Mouse (Mus musculus): ENCODE measurements around the gene 3425401B19Rik. TPM values are rescaled to one million over a fixed set of nuclear protein-coding genes. Genes with fewer than 3 reads are reported as not detected.

The 3425401B19Rik gene
- polyA plus RNA-seq, 1 experiment from 2014 or later = 0.17 TPM

- 78% methylated on average over 8 of the region's 8 CpGs for WGBS
- DNase-seq (ENCODE audit: low spot score) (no peak), ATAC-seq (ENCODE audit: low FRiP score) (no peak)
These were observed 22.8 kb upstream of the 3425401B19Rik start for GRCm38 (mm10) chr14:32707938-32708337.

GRCm38 (mm10) chr14:32700972-32701371, 15.9 kb upstream of the 3425401B19Rik start:
- no peaks in the 10 kb centered on the region for H3K27me3 ChIP-seq (ENCODE audit: control insufficient read depth, insufficient read depth, low read length)
- no peak overlapping the region for H3K4me3 ChIP-seq (replicated peaks; ENCODE audit: low read length)
- DNase-seq (ENCODE audit: low spot score) (no peak), ATAC-seq (ENCODE audit: low FRiP score) (no peak)
- no peaks in the 10 kb centered on the region for H3K36me3 ChIP-seq (replicated peaks; ENCODE audit: control insufficient read depth, insufficient read depth)
- no peaks in the 10 kb centered on the region for H3K4me1 ChIP-seq (replicated peaks; ENCODE audit: control insufficient read depth, insufficient read depth, low read length)
- no peak overlapping the region for H3K4me2 ChIP-seq (replicated peaks)
- no peaks in the 10 kb centered on the region for H3K9me3 ChIP-seq (ENCODE audit: control insufficient read depth, low read length)
- H3K9ac ChIP-seq = no peak overlapping the region
- no peak overlapping the region for H3K27ac ChIP-seq
- 67% methylated on average over 8 of the region's 8 CpGs for WGBS

More at GRCm38 (mm10) chr14:32707938-32708337, 22.8 kb upstream of the 3425401B19Rik start:
- Histone ChIP-seq H3K9me3 (ENCODE audit: control insufficient read depth, low read length) (no peaks in the 10 kb centered on the region), H3K4me1 (replicated peaks; ENCODE audit: control insufficient read depth, insufficient read depth, low read length) (no peaks in the 10 kb centered on the region), H3K27me3 (ENCODE audit: control insufficient read depth, insufficient read depth, low read length) (no peaks in the 10 kb centered on the region), H3K4me3 (replicated peaks; ENCODE audit: low read length) (no peak overlapping the region), H3K9ac (no peak overlapping the region), H3K27ac (no peak overlapping the region), H3K4me2 (replicated peaks) (no peak overlapping the region), H3K36me3 (replicated peaks; ENCODE audit: control insufficient read depth, insufficient read depth) (no peaks in the 10 kb centered on the region)

GRCm38 (mm10) chr14:32698556-32698955, 13.5 kb upstream of the 3425401B19Rik start:
- no peaks in the 10 kb centered on the region for H3K9me3 ChIP-seq (ENCODE audit: control insufficient read depth, low read length)
- ATAC-seq (ENCODE audit: low FRiP score) = no peak
- no peak overlapping the region for H3K4me2 ChIP-seq (replicated peaks)
- H3K27ac ChIP-seq = no peak overlapping the region
- no peak overlapping the region for H3K4me3 ChIP-seq (replicated peaks; ENCODE audit: low read length)
- no peaks in the 10 kb centered on the region for H3K4me1 ChIP-seq (replicated peaks; ENCODE audit: control insufficient read depth, insufficient read depth, low read length)
- DNase-seq (ENCODE audit: low spot score) = no peak
- no peak overlapping the region for H3K9ac ChIP-seq
- 95% methylated on average over 3 of the region's 3 CpGs for WGBS
- no peaks in the 10 kb centered on the region for H3K27me3 ChIP-seq (ENCODE audit: control insufficient read depth, insufficient read depth, low read length)
- H3K36me3 ChIP-seq (replicated peaks; ENCODE audit: control insufficient read depth, insufficient read depth) = no peaks in the 10 kb centered on the region

- H3K9me3 ChIP-seq (ENCODE audit: control insufficient read depth, low read length) = no peaks in the 10 kb centered on the region
- 87% methylated on average over 8 of the region's 8 CpGs for WGBS
- DNase-seq (ENCODE audit: low spot score) = no peak
- H3K9ac ChIP-seq = no peak overlapping the region
- no peaks in the 10 kb centered on the region for H3K36me3 ChIP-seq (replicated peaks; ENCODE audit: control insufficient read depth, insufficient read depth)
- no peak overlapping the region for H3K4me3 ChIP-seq (replicated peaks; ENCODE audit: low read length)
- H3K4me1 ChIP-seq (replicated peaks; ENCODE audit: control insufficient read depth, insufficient read depth, low read length) = no peaks in the 10 kb centered on the region
- H3K4me2 ChIP-seq (replicated peaks) = no peak overlapping the region
- no peak overlapping the region for H3K27ac ChIP-seq
- ATAC-seq (ENCODE audit: low FRiP score) = no peak
- H3K27me3 ChIP-seq (ENCODE audit: control insufficient read depth, insufficient read depth, low read length) = no peaks in the 10 kb centered on the region
These were observed 12.7 kb upstream of the 3425401B19Rik start for GRCm38 (mm10) chr14:32697774-32698173.

GRCm38 (mm10) chr14:32696344-32696743, 11.3 kb upstream of the 3425401B19Rik start:
- Histone ChIP-seq H3K4me2 (replicated peaks) (no peak overlapping the region), H3K9ac (no peak overlapping the region), H3K36me3 (replicated peaks; ENCODE audit: control insufficient read depth, insufficient read depth) (no peaks in the 10 kb centered on the region), H3K27ac (no peak overlapping the region), H3K4me3 (replicated peaks; ENCODE audit: low read length) (no peak overlapping the region), H3K9me3 (ENCODE audit: control insufficient read depth, low read length) (no peaks in the 10 kb centered on the region), H3K27me3 (ENCODE audit: control insufficient read depth, insufficient read depth, low read length) (no peaks in the 10 kb centered on the region), H3K4me1 (replicated peaks; ENCODE audit: control insufficient read depth, insufficient read depth, low read length) (no peaks in the 10 kb centered on the region)
- WGBS = 91% methylated on average over 2 of the region's 2 CpGs
- no peak for ATAC-seq (ENCODE audit: low FRiP score)
- DNase-seq (ENCODE audit: low spot score) = no peak

- ATAC-seq (ENCODE audit: low FRiP score) (no peak), DNase-seq (ENCODE audit: low spot score) (no peak)
- H3K4me2 ChIP-seq (replicated peaks) = no peak overlapping the region
- no peaks in the 10 kb centered on the region for H3K9me3 ChIP-seq (ENCODE audit: control insufficient read depth, low read length)
- no peaks in the 10 kb centered on the region for H3K27me3 ChIP-seq (ENCODE audit: control insufficient read depth, insufficient read depth, low read length)
- no peaks in the 10 kb centered on the region for H3K36me3 ChIP-seq (replicated peaks; ENCODE audit: control insufficient read depth, insufficient read depth)
- H3K4me1 ChIP-seq (replicated peaks; ENCODE audit: control insufficient read depth, insufficient read depth, low read length) = no peaks in the 10 kb centered on the region
- 88% methylated on average over 2 of the region's 2 CpGs for WGBS
- H3K4me3 ChIP-seq (replicated peaks; ENCODE audit: low read length) = no peak overlapping the region
- H3K9ac ChIP-seq = no peak overlapping the region
- no peak overlapping the region for H3K27ac ChIP-seq
These were observed 10.8 kb upstream of the 3425401B19Rik start for GRCm38 (mm10) chr14:32695906-32696305.

GRCm38 (mm10) chr14:32684735-32685105, 373 bp downstream of the 3425401B19Rik start:
- Histone ChIP-seq H3K27me3 (ENCODE audit: control insufficient read depth, insufficient read depth, low read length) (no peaks in the 10 kb centered on the region), H3K27ac (no peak overlapping the region), H3K36me3 (replicated peaks; ENCODE audit: control insufficient read depth, insufficient read depth) (no peaks in the 10 kb centered on the region), H3K9ac (no peak overlapping the region), H3K4me3 (replicated peaks; ENCODE audit: low read length) (no peak overlapping the region), H3K4me2 (replicated peaks) (no peak overlapping the region), H3K4me1 (replicated peaks; ENCODE audit: control insufficient read depth, insufficient read depth, low read length) (peaks cover 10% of the 10 kb centered on the region; the same call in 1 of the 2 replicates), H3K9me3 (ENCODE audit: control insufficient read depth, low read length) (no peaks in the 10 kb centered on the region)
- ATAC-seq (ENCODE audit: low FRiP score) (no peak), DNase-seq (ENCODE audit: low spot score) (no peak)
- WGBS = 83% methylated on average over 19 of the region's 19 CpGs

- WGBS = 35% methylated on average over 19 of the region's 19 CpGs
- H3K4me3 ChIP-seq (replicated peaks; ENCODE audit: low read length) = no peak overlapping the region
- ATAC-seq (ENCODE audit: low FRiP score) = peak; percentile 40; the same call in 1 of the 2 replicates
These were observed 935 bp downstream of the 3425401B19Rik start for GRCm38 (mm10) chr14:32683982-32684734.

GRCm38 (mm10) chr14:32683251-32683838, 1.7 kb downstream of the 3425401B19Rik start:
- WGBS = 58% methylated on average over 19 of the region's 19 CpGs
- no peak overlapping the region for H3K27ac ChIP-seq
- no peaks in the 10 kb centered on the region for H3K27me3 ChIP-seq (ENCODE audit: control insufficient read depth, insufficient read depth, low read length)
- H3K4me2 ChIP-seq (replicated peaks) = no peak overlapping the region
- H3K9ac ChIP-seq = no peak overlapping the region
- no peaks in the 10 kb centered on the region for H3K9me3 ChIP-seq (ENCODE audit: control insufficient read depth, low read length)
- DNase-seq (ENCODE audit: low spot score) (no peak), ATAC-seq (ENCODE audit: low FRiP score) (no peak)
- H3K4me3 ChIP-seq (replicated peaks; ENCODE audit: low read length) = no peak overlapping the region
- H3K4me1 ChIP-seq (replicated peaks; ENCODE audit: control insufficient read depth, insufficient read depth, low read length) = peaks cover 10% of the 10 kb centered on the region; the same call in 1 of the 2 replicates
- no peaks in the 10 kb centered on the region for H3K36me3 ChIP-seq (replicated peaks; ENCODE audit: control insufficient read depth, insufficient read depth)

More at GRCm38 (mm10) chr14:32683982-32684734, 935 bp downstream of the 3425401B19Rik start:
- no peaks in the 10 kb centered on the region for H3K27me3 ChIP-seq (ENCODE audit: control insufficient read depth, insufficient read depth, low read length)
- H3K4me2 ChIP-seq (replicated peaks) = peak overlapping the region; percentile 28; the same call in 1 of the 2 replicates
- no peaks in the 10 kb centered on the region for H3K36me3 ChIP-seq (replicated peaks; ENCODE audit: control insufficient read depth, insufficient read depth)
- peak; percentile 65 for DNase-seq (ENCODE audit: low spot score)
- no peak overlapping the region for H3K27ac ChIP-seq
- H3K9ac ChIP-seq = no peak overlapping the region
- no peaks in the 10 kb centered on the region for H3K9me3 ChIP-seq (ENCODE audit: control insufficient read depth, low read length)
- H3K4me1 ChIP-seq (replicated peaks; ENCODE audit: control insufficient read depth, insufficient read depth, low read length) = peaks cover 10% of the 10 kb centered on the region; the same call in 1 of the 2 replicates
